Mouse (Mus musculus) bone marrow macrophage, adult 2 months (primary cell): ENCODE measurements at regions not wholly inside any gene's neighbourhood (a gene's known extent, or its start where the extent isn't known, plus 50 kb on each side); places are given as distances from the start of the nearest gene placed in this dataset.

Source experiments
- CTCF ChIP-seq: IDR thresholded peaks from 2 replicates; pipeline ENCODE4 v1.5.1; 2012; ENCODE audit warnings: low read depth, mild to moderate bottlenecking, low read length, moderate library complexity
- POLR2A ChIP-seq: IDR thresholded peaks from 2 replicates; pipeline ENCODE4 v1.6.1; 2012; ENCODE audit warnings: mild to moderate bottlenecking, low read depth, low read length, borderline replicate concordance

GRCm38 (mm10) chr14:46487551-46487950 lies 97.1 kb upstream of the Bmp4 start:
- no peak for TF ChIP-seq CTCF
- TF ChIP-seq POLR2A = no peak
